Mouse (Mus musculus): ENCODE measurements around the gene Hpca. TPM values are rescaled to one million over a fixed set of nuclear protein-coding genes. Genes with fewer than 3 reads are reported as not detected.

Hpca gene
- 8.3 and 21.4 TPM in 2 replicates for polyA plus RNA-seq (2015; fragmentation: Nextera tagmentation; extraction: Ambion mirVana)

GRCm38 (mm10) chr4:129121569-129122086 lies at the start of gene Hpca:
Hpca (minus strand) TSS chr4:129122036.

DNA sequence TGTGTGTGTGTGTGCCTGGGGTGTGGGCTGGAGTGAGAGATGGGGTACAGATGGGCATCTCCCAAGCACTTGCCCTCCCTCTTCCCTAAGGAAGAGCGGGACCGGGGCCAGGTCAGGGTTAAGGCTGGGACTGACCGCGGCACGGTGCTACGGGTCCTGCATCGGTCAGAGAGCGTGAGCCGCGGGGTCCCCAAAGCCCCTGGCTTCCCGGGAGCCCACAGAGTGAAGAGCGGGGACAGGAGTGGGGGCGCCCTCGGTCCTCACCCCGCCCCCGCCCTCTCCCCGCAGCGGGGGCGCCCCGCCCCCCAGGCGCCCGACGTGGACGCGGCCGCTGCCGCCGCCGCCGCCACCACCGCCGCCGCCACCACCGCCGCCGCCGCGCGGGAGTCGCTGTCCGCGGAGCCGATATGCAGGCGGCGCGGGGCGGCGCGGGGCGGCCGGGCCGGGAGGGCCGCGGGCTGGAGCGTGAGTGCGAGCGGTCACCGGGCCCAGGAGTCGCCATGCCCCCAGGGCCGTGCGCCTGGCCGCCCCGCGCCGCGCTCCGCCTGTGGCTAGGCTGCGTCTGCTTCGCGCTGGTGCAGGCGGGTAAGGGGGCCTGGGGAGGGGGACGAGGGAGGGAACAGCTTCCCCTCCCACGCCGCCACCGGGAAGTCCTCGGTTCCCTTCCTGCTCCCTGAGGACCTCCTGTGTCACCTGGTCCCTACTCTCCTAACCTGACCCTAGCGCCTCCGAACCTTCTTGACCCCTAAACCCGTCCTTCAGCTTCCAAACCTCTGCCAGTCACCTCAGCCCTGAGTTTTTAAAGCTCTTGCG lies 14.9 kb upstream of the Hpca start, which contains the start of gene Fndc5:
Fndc5 (plus strand) TSS at position 421 of the 813 bp plus-strand sequence.

GRCm38 (mm10) chr4:129105356-129105755 lies 16.5 kb downstream of the Hpca start, which contains the start of gene Tmem54:
Tmem54 (plus strand) TSS chr4:129105548.

Other genes with a start within 250 kb of the Hpca start
- 6.5 and 11.3 TPM in 2 replicates for gene Trim62, start 238.5 kb downstream of the Hpca start, polyA plus RNA-seq (2015; fragmentation: Nextera tagmentation; extraction: Ambion mirVana)
- gene Azin2, start 159.6 kb downstream of the Hpca start, polyA plus RNA-seq (2015; fragmentation: Nextera tagmentation; extraction: Ambion mirVana): 82.8 and 84.8 TPM in 2 replicates
- gene Ak2, start 130.1 kb downstream of the Hpca start, polyA plus RNA-seq (2015; fragmentation: Nextera tagmentation; extraction: Ambion mirVana): 102 and 158 TPM in 2 replicates
- 9.0 and 9.6 TPM in 2 replicates for gene Rnf19b, start 63.8 kb downstream of the Hpca start, polyA plus RNA-seq (2015; fragmentation: Nextera tagmentation; extraction: Ambion mirVana)
- 0.33 and 1.6 TPM in 2 replicates for gene Tmem54, start 16.5 kb downstream of the Hpca start, polyA plus RNA-seq (2015; fragmentation: Nextera tagmentation; extraction: Ambion mirVana)
- gene Fndc5, start 15.0 kb upstream of the Hpca start, polyA plus RNA-seq (2015; fragmentation: Nextera tagmentation; extraction: Ambion mirVana): 3.5 and 5.3 TPM in 2 replicates
- gene S100pbp, start 67.7 kb upstream of the Hpca start, polyA plus RNA-seq (2015; fragmentation: Nextera tagmentation; extraction: Ambion mirVana): 9.8 and 10.5 TPM in 2 replicates
- gene Yars, start 67.7 kb upstream of the Hpca start, polyA plus RNA-seq (2015; fragmentation: Nextera tagmentation; extraction: Ambion mirVana): 37.5 and 45.4 TPM in 2 replicates
- gene C77080, start 139.4 kb upstream of the Hpca start, polyA plus RNA-seq (2015; fragmentation: Nextera tagmentation; extraction: Ambion mirVana): 2.5 and 2.9 TPM in 2 replicates
- 1.9 and 3.4 TPM in 2 replicates for gene Sync, start 165.6 kb upstream of the Hpca start, polyA plus RNA-seq (2015; fragmentation: Nextera tagmentation; extraction: Ambion mirVana)
- 219 and 230 TPM in 2 replicates for gene Rbbp4, start 213.3 kb upstream of the Hpca start, polyA plus RNA-seq (2015; fragmentation: Nextera tagmentation; extraction: Ambion mirVana)
- 97.7 and 131 TPM in 2 replicates for gene Zbtb8os, start 213.7 kb upstream of the Hpca start, polyA plus RNA-seq (2015; fragmentation: Nextera tagmentation; extraction: Ambion mirVana)